9 mouse cellular contexts compared by ENCODE assay signal in genomic region chr2:135328756-135329155, GRCm38 (mm10).
DNase-seq lines count a peak whose midpoint lies in the region; ATAC-seq and TF ChIP-seq lines count a peak whose summit lies in the region.
"Had no signal": no experiment of that assay in that cellular context is flagged by ENCODE, and none has a peak within 500 bp of the region (broad histone marks: within the 10 kb centered on the region; RNA-seq: fewer than 3 reads in every experiment).

No protein-coding gene starts in this region.

- H3K27ac ChIP-seq in forebrain, embryonic 10.5 days: no peak overlapping the region
- no peak overlapping the region for H3K27ac ChIP-seq in kidney, embryonic 15.5 days
- no peak overlapping the region for H3K27ac ChIP-seq in midbrain, embryonic 11.5 days (ENCODE audit: low read depth, low read length)
- H3K27ac ChIP-seq: limb, embryonic 15.5 days had no signal

- TF ChIP-seq POLR2A in brain, embryonic 14.5 days (IDR thresholded peaks at IDR 0.05; ENCODE audit: borderline replicate concordance, extremely low read depth, insufficient read depth, insufficient read length, poor library complexity, severe bottlenecking): no peak

- peaks cover 7% of the 10 kb centered on the region; the same call in 1 of the 2 replicates for H3K4me1 ChIP-seq in forebrain, embryonic 10.5 days
- peaks cover 6% of the 10 kb centered on the region for H3K4me1 ChIP-seq in kidney, embryonic 15.5 days
- H3K4me1 ChIP-seq in midbrain, embryonic 11.5 days (ENCODE audit: control insufficient read depth, insufficient read depth, low read length): no peaks in the 10 kb centered on the region; the same call in 1 of the 2 replicates

- TF ChIP-seq CTCF in brain, embryonic 14.5 days (IDR thresholded peaks at IDR 0.05; ENCODE audit: borderline replicate concordance, extremely low read depth, insufficient read depth, insufficient read length): peak; percentile 83; the same call in 1 of the 2 replicates

- ATAC-seq in kidney, embryonic 15.5 days (replicated peaks; ENCODE audit: low FRiP score): peak; percentile 63; the same call in 1 of the 2 replicates
- ATAC-seq in midbrain, embryonic 11.5 days (ENCODE audit: low FRiP score): peak; percentile 70

- peak; percentile 5 for DNase-seq in gastrocnemius, postnatal 14 days
- DNase-seq in gastrocnemius, postnatal 10 days: no peak
- peak; percentile 32 for DNase-seq in A20 (ENCODE audit: low read depth, low spot score)
- DNase-seq in brain, embryonic 14.5 days (ENCODE audit: low read depth): peak; percentile 76
- peak; percentile 29 for DNase-seq in forebrain, embryonic 10.5 days (ENCODE audit: extremely low spot score, low spot score)
- DNase-seq in midbrain, embryonic 11.5 days (ENCODE audit: low spot score, missing footprints): peak; percentile 92
- no peak for DNase-seq in spleen, postnatal 4 days (ENCODE audit: low spot score in 2 of 2)

- intact Hi-C loops in gastrocnemius, postnatal 14 days (cut with DNase I; ENCODE audit: low total_unique reads): loop anchor here (5.0 kb wide), 2 partner anchors 646 to 781 kb away; no protein-coding TSS in a partner anchor

- H3K4me3 ChIP-seq in forebrain, embryonic 10.5 days: no peak overlapping the region
- H3K4me3 ChIP-seq in kidney, embryonic 15.5 days (replicated peaks): no peak overlapping the region
- no peak overlapping the region for H3K4me3 ChIP-seq in midbrain, embryonic 11.5 days (ENCODE audit: low read depth, low read length)
- H3K4me3 ChIP-seq: limb, embryonic 15.5 days had no signal

- no peaks in the 10 kb centered on the region for H3K36me3 ChIP-seq in forebrain, embryonic 10.5 days (replicated peaks)
- no peaks in the 10 kb centered on the region for H3K36me3 ChIP-seq in kidney, embryonic 15.5 days
- H3K36me3 ChIP-seq in midbrain, embryonic 11.5 days (ENCODE audit: control insufficient read depth, insufficient read depth, low read length): no peaks in the 10 kb centered on the region
- H3K36me3 ChIP-seq: limb, embryonic 15.5 days had no signal

- H3K4me2 ChIP-seq in kidney, embryonic 15.5 days: no peak overlapping the region
- H3K4me2 ChIP-seq in midbrain, embryonic 11.5 days: no peak overlapping the region

- no peak overlapping the region for H3K9ac ChIP-seq in kidney, embryonic 15.5 days
- no peak overlapping the region for H3K9ac ChIP-seq in midbrain, embryonic 11.5 days (ENCODE audit: low read length)
- H3K9ac ChIP-seq: limb, embryonic 15.5 days had no signal

- H3K27me3 ChIP-seq in forebrain, embryonic 10.5 days (ENCODE audit: poor library complexity, severe bottlenecking): peaks cover 9% of the 10 kb centered on the region
- H3K27me3 ChIP-seq in kidney, embryonic 15.5 days: 0 out of 2 replicates have a peak, but pooled peaks cover 7% of the 10 kb centered on the region
- 0 out of 2 replicates have a peak, but pooled peaks cover 3% of the 10 kb centered on the region for H3K27me3 ChIP-seq in midbrain, embryonic 11.5 days (ENCODE audit: control insufficient read depth, insufficient read depth, low read length)
- H3K27me3 ChIP-seq: limb, embryonic 15.5 days had no signal

- no peaks in the 10 kb centered on the region for H3K9me3 ChIP-seq in forebrain, embryonic 10.5 days
- H3K9me3 ChIP-seq in kidney, embryonic 15.5 days (replicated peaks): no peaks in the 10 kb centered on the region
- H3K9me3 ChIP-seq in midbrain, embryonic 11.5 days (ENCODE audit: control insufficient read depth, low read length): no peaks in the 10 kb centered on the region
- H3K9me3 ChIP-seq: limb, embryonic 15.5 days had no signal

- WGBS in forebrain, embryonic 10.5 days: 14% methylated on average over 2 of the region's 2 CpGs
- WGBS in kidney, embryonic 15.5 days: 0% methylated on average over 2 of the region's 2 CpGs
- WGBS in midbrain, embryonic 11.5 days: 1% methylated on average over 2 of the region's 2 CpGs

Comparison
In these comparisons a context has a peak if more than half of its experiments do, and no peak if none do; other contexts are left out.
1. DNase-seq: peak in gastrocnemius, postnatal 14 days (single experiment), A20 (single experiment), brain, embryonic 14.5 days (single experiment), forebrain, embryonic 10.5 days (single experiment) and midbrain, embryonic 11.5 days (single experiment); none in gastrocnemius, postnatal 10 days (single experiment) and spleen, postnatal 4 days (0 of 2).